In genomic region chr9:47627966-47628365, GRCm38 (mm10) we compare ENCODE assay signal across 13 mouse cellular contexts.
"Had no signal": no experiment of that assay in that cellular context is flagged by ENCODE, and none has a peak within 500 bp of the region (broad histone marks: within the 10 kb centered on the region; RNA-seq: fewer than 3 reads in every experiment).

No protein-coding gene starts in this region.

- H3K4me2 ChIP-seq: liver, embryonic 12.5 days; lung, embryonic 14.5 days; midbrain, embryonic 11.5 days; midbrain, embryonic 13.5 days; midbrain, embryonic 15.5 days; neural tube, embryonic 12.5 days had no signal

- H3K4me1 ChIP-seq: megakaryocyte, embryonic 14.5 days had no signal

- H3K27ac ChIP-seq: liver, embryonic 12.5 days; liver, embryonic 14.5 days; midbrain, embryonic 13.5 days; midbrain, embryonic 15.5 days; neural tube, embryonic 12.5 days had no signal

- H3K9me3 ChIP-seq: liver, embryonic 12.5 days; midbrain, embryonic 13.5 days; midbrain, embryonic 15.5 days; neural tube, embryonic 12.5 days had no signal

- H3K9ac ChIP-seq: liver, embryonic 12.5 days; liver, embryonic 14.5 days; lung, embryonic 14.5 days; midbrain, embryonic 13.5 days; midbrain, embryonic 15.5 days; neural tube, embryonic 12.5 days had no signal

- DNase-seq: lung, embryonic 14.5 days; lung, postnatal 10 days; right cerebral cortex, postnatal 14 days; thymus, adult 18-20 months; thymus, postnatal 14 days; thymus, postnatal 36 days had no signal

- H3K27me3 ChIP-seq: liver, embryonic 12.5 days; megakaryocyte, embryonic 14.5 days; midbrain, embryonic 13.5 days; midbrain, embryonic 15.5 days; neural tube, embryonic 12.5 days had no signal

- H3K4me3 ChIP-seq: liver, embryonic 12.5 days; megakaryocyte, embryonic 14.5 days; midbrain, embryonic 13.5 days; midbrain, embryonic 15.5 days; neural tube, embryonic 12.5 days had no signal

- ATAC-seq: liver, embryonic 12.5 days; midbrain, embryonic 13.5 days; midbrain, embryonic 15.5 days had no signal

- H3K36me3 ChIP-seq: liver, embryonic 12.5 days; midbrain, embryonic 13.5 days; midbrain, embryonic 15.5 days; neural tube, embryonic 12.5 days had no signal
